ENCODE assay signal across 8 mouse cellular contexts in the genomic region with DNA sequence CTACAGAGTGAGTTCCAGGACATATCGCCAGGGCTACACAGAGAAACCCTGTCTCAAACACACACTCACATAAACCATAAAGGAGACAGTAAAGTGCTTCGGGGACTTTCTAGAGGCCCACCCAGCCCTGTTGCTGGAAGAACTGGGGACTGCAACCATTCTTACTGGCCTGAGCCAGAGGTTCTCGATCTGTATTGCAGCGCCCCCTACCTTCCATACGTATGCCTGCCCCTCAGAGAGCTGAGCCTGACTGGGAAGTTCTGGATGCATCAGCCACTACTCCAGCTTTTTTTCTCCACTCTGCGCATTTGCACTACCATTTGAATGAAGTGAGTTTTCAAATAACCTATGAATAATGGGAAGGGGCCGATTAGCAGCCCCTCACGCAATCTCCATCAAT. TPM values are rescaled to one million over a fixed set of nuclear protein-coding genes. Genes with fewer than 3 reads are reported as not detected.
DNase-seq lines count a peak whose midpoint lies in the region; ATAC-seq and TF ChIP-seq lines count a peak whose summit lies in the region.

No protein-coding gene starts in this region.

- H3K4me2 ChIP-seq in heart, embryonic 12.5 days: no peak overlapping the region
- H3K4me2 ChIP-seq in lung, embryonic 14.5 days: no peak overlapping the region
- no peak overlapping the region for H3K4me2 ChIP-seq in intestine, embryonic 16.5 days (ENCODE audit: low read depth, low read length)

- H3K27me3 ChIP-seq in heart, adult 2 months (ENCODE audit: control insufficient read depth, insufficient read depth, low read length): no peaks in the 10 kb centered on the region
- peaks cover 15% of the 10 kb centered on the region for H3K27me3 ChIP-seq in heart, embryonic 12.5 days (replicated peaks)
- no peaks in the 10 kb centered on the region for H3K27me3 ChIP-seq in lung, embryonic 14.5 days (ENCODE audit: insufficient read depth, low read length)
- H3K27me3 ChIP-seq in embryonic facial prominence, embryonic 10.5 days (replicated peaks; ENCODE audit: low read depth, poor library complexity, severe bottlenecking): 0 out of 2 replicates have a peak, but pooled peaks cover 4% of the 10 kb centered on the region
- no peaks in the 10 kb centered on the region for H3K27me3 ChIP-seq in intestine, embryonic 16.5 days (replicated peaks; ENCODE audit: control insufficient read depth, insufficient read depth, low read length)

- H3K79me2 ChIP-seq in heart, adult 2 months (replicated peaks; ENCODE audit: control insufficient read depth, insufficient read depth, low read length): no peaks in the 10 kb centered on the region

- peak; percentile 71 for TF ChIP-seq CTCF in heart, adult 2 months (IDR thresholded peaks at IDR 0.05)
- peak; percentile 81 for TF ChIP-seq CTCF in bone marrow, adult 2 months (IDR thresholded peaks at IDR 0.05; ENCODE audit: control insufficient read depth, insufficient read depth, low read length)
- peak; percentile 54 for TF ChIP-seq CTCF in lung, embryonic 14.5 days (IDR thresholded peaks at IDR 0.05; ENCODE audit: low read depth)

- WGBS in heart, adult 2 months: 61% methylated on average over 8 of the region's 8 CpGs
- 52% methylated on average over 8 of the region's 8 CpGs for WGBS in heart, embryonic 12.5 days
- WGBS in bone marrow, adult 2 months: 57% methylated on average over 8 of the region's 8 CpGs
- WGBS in lung, embryonic 14.5 days: 59% methylated on average over 8 of the region's 8 CpGs
- 62% methylated on average over 8 of the region's 8 CpGs for WGBS in embryonic facial prominence, embryonic 10.5 days
- 64% methylated on average over 8 of the region's 8 CpGs for WGBS in intestine, embryonic 16.5 days

- 0 out of 2 replicates have a peak, but pooled peaks have one; percentile 49 for TF ChIP-seq EP300 in heart, adult 2 months (IDR thresholded peaks at IDR 0.05; ENCODE audit: insufficient read depth, low read depth, low read length)

- peaks cover 3% of the 10 kb centered on the region; the same call in 1 of the 2 replicates for H3K36me3 ChIP-seq in heart, adult 2 months (ENCODE audit: control insufficient read depth, insufficient read depth, low read length)
- H3K36me3 ChIP-seq in heart, embryonic 12.5 days: no peaks in the 10 kb centered on the region
- no peaks in the 10 kb centered on the region for H3K36me3 ChIP-seq in lung, embryonic 14.5 days (ENCODE audit: insufficient read depth)
- H3K36me3 ChIP-seq in embryonic facial prominence, embryonic 10.5 days (replicated peaks): no peaks in the 10 kb centered on the region
- no peaks in the 10 kb centered on the region for H3K36me3 ChIP-seq in intestine, embryonic 16.5 days (ENCODE audit: control insufficient read depth, insufficient read depth, low read length)

- peak in 1 of 2 experiments; percentile 44 for DNase-seq in heart, adult 2 months
- DNase-seq in CD4-positive helper T cell, adult 2 months (ENCODE audit: low read depth, low spot score): peak; percentile 52
- peak; percentile 52 for DNase-seq in lung, embryonic 14.5 days
- DNase-seq in embryonic facial prominence, embryonic 10.5 days (ENCODE audit: low spot score): no peak
- DNase-seq in right cerebral cortex, postnatal 14 days: no peak

- no peak overlapping the region for H3K27ac ChIP-seq in heart, adult 2 months
- H3K27ac ChIP-seq in heart, embryonic 12.5 days (ENCODE audit: poor library complexity, severe bottlenecking): no peak overlapping the region
- H3K27ac ChIP-seq in bone marrow, adult 2 months (ENCODE audit: control insufficient read depth, insufficient read depth, low read depth, low read length, poor library complexity): no peak overlapping the region
- H3K27ac ChIP-seq in lung, embryonic 14.5 days (ENCODE audit: low read depth): no peak overlapping the region
- no peak overlapping the region for H3K27ac ChIP-seq in embryonic facial prominence, embryonic 10.5 days (replicated peaks)
- H3K27ac ChIP-seq in intestine, embryonic 16.5 days (ENCODE audit: low read length): no peak overlapping the region

- H3K9me3 ChIP-seq in heart, embryonic 12.5 days (replicated peaks): no peaks in the 10 kb centered on the region
- H3K9me3 ChIP-seq in lung, embryonic 14.5 days (ENCODE audit: low read depth, low read length): no peaks in the 10 kb centered on the region
- H3K9me3 ChIP-seq in embryonic facial prominence, embryonic 10.5 days: no peaks in the 10 kb centered on the region
- H3K9me3 ChIP-seq in intestine, embryonic 16.5 days (ENCODE audit: control insufficient read depth, low read length): no peaks in the 10 kb centered on the region

- ATAC-seq in heart, embryonic 12.5 days (ENCODE audit: insufficient number of reproducible peaks, low FRiP score): no peak
- no peak for ATAC-seq in lung, embryonic 14.5 days (ENCODE audit: insufficient read depth)
- ATAC-seq in intestine, embryonic 16.5 days: no peak

- TF ChIP-seq POLR2A in heart, adult 2 months (IDR thresholded peaks at IDR 0.05; ENCODE audit: insufficient read depth, low read depth, low read length): no peak
- TF ChIP-seq POLR2A in bone marrow, adult 2 months (IDR thresholded peaks at IDR 0.05; ENCODE audit: borderline replicate concordance, control insufficient read depth, low read depth, low read length): no peak

- peaks cover 7% of the 10 kb centered on the region for H3K4me1 ChIP-seq in heart, adult 2 months (ENCODE audit: control insufficient read depth, insufficient read depth, low read length)
- no peaks in the 10 kb centered on the region for H3K4me1 ChIP-seq in heart, embryonic 12.5 days (replicated peaks)
- H3K4me1 ChIP-seq in bone marrow, adult 2 months (ENCODE audit: control insufficient read depth, insufficient read depth, low read length): no peaks in the 10 kb centered on the region
- H3K4me1 ChIP-seq in lung, embryonic 14.5 days (ENCODE audit: insufficient read depth): no peaks in the 10 kb centered on the region
- H3K4me1 ChIP-seq in embryonic facial prominence, embryonic 10.5 days: no peaks in the 10 kb centered on the region
- no peaks in the 10 kb centered on the region for H3K4me1 ChIP-seq in intestine, embryonic 16.5 days (ENCODE audit: control insufficient read depth, insufficient read depth, low read length)

- H3K9ac ChIP-seq in heart, adult 2 months (ENCODE audit: low read depth, low read length): no peak overlapping the region
- H3K9ac ChIP-seq in heart, embryonic 12.5 days: no peak overlapping the region
- no peak overlapping the region for H3K9ac ChIP-seq in lung, embryonic 14.5 days
- H3K9ac ChIP-seq in intestine, embryonic 16.5 days (ENCODE audit: low read depth, low read length): no peak overlapping the region

- no peak overlapping the region for H3K4me3 ChIP-seq in heart, adult 2 months
- H3K4me3 ChIP-seq in heart, embryonic 12.5 days: no peak overlapping the region
- no peak overlapping the region for H3K4me3 ChIP-seq in bone marrow, adult 2 months (replicated peaks; ENCODE audit: control insufficient read depth, low read depth, low read length)
- no peak overlapping the region for H3K4me3 ChIP-seq in lung, embryonic 14.5 days (ENCODE audit: low read depth, low read length)
- no peak overlapping the region for H3K4me3 ChIP-seq in embryonic facial prominence, embryonic 10.5 days
- H3K4me3 ChIP-seq in intestine, embryonic 16.5 days (ENCODE audit: low read length): no peak overlapping the region

- intact Hi-C loops in heart, adult 2 months (cut with DNase I): no loop called here

RNA-seq across cellular contexts. Expression of gene Hmga1b, which starts 13.2 kb away (rescaled TPM):
- total RNA-seq in heart, adult 2 months (2021): 10 to 100 TPM; 24.5 to 31.4 TPM
- polyA plus RNA-seq in heart, adult 2 months (2012; rRNA removed): 0.57 and 1.4 TPM in 2 replicates
- 3.5 and 5.3 TPM in 2 replicates for polyA plus RNA-seq in heart, embryonic 12.5 days (2016; fragmentation: Nextera tagmentation; extraction: Ambion mirVana)
- 15.5 and 52.5 TPM in 2 replicates for polyA plus RNA-seq in bone marrow, adult 2 months (2011; ENCODE audit: insufficient read depth, insufficient read length, low replicate concordance, missing spikeins)
- polyA plus RNA-seq in lung, embryonic 14.5 days (2014; fragmentation: Nextera tagmentation; extraction: Ambion mirVana): 5.3 and 7.3 TPM in 2 replicates
- 10.5 and 11.6 TPM in 2 replicates for polyA plus RNA-seq in embryonic facial prominence, embryonic 10.5 days (2016; fragmentation: Nextera tagmentation; extraction: Ambion mirVana)
- polyA plus RNA-seq in intestine, embryonic 16.5 days (2015; fragmentation: Nextera tagmentation; extraction: Ambion mirVana): 5.9 and 7.6 TPM in 2 replicates

RNA-seq across cellular contexts. Expression of gene Cbr2, which starts 17.5 kb away (rescaled TPM):
- 10 to 100 TPM; 17.7 to 19.4 TPM for total RNA-seq in heart, adult 2 months (2021)
- polyA plus RNA-seq in heart, adult 2 months (2012; rRNA removed): 42.3 and 379 TPM in 2 replicates
- polyA plus RNA-seq in heart, embryonic 12.5 days (2016; fragmentation: Nextera tagmentation; extraction: Ambion mirVana): 1.1 and 1.9 TPM in 2 replicates
- 3.8 and 8.0 TPM in 2 replicates for polyA plus RNA-seq in bone marrow, adult 2 months (2011; ENCODE audit: insufficient read depth, insufficient read length, low replicate concordance, missing spikeins)
- 14.7 and 19.6 TPM in 2 replicates for polyA plus RNA-seq in lung, embryonic 14.5 days (2014; fragmentation: Nextera tagmentation; extraction: Ambion mirVana)
- 2.6 and 2.9 TPM in 2 replicates for polyA plus RNA-seq in embryonic facial prominence, embryonic 10.5 days (2016; fragmentation: Nextera tagmentation; extraction: Ambion mirVana)
- 1.7 and 2.3 TPM in 2 replicates for polyA plus RNA-seq in intestine, embryonic 16.5 days (2015; fragmentation: Nextera tagmentation; extraction: Ambion mirVana)

RNA-seq across cellular contexts. Expression of gene Dcxr, which starts 22.3 kb away (rescaled TPM):
- 10 to 100 TPM; 12.1 to 12.9 TPM for total RNA-seq in heart, adult 2 months (2021)
- 32.0 and 35.5 TPM in 2 replicates for polyA plus RNA-seq in heart, adult 2 months (2012; rRNA removed)
- polyA plus RNA-seq in heart, embryonic 12.5 days (2016; fragmentation: Nextera tagmentation; extraction: Ambion mirVana): 4.3 and 5.4 TPM in 2 replicates
- polyA plus RNA-seq in bone marrow, adult 2 months (2011; ENCODE audit: insufficient read depth, insufficient read length, low replicate concordance, missing spikeins): 7.4 and 9.4 TPM in 2 replicates
- 27.2 and 29.7 TPM in 2 replicates for polyA plus RNA-seq in lung, embryonic 14.5 days (2014; fragmentation: Nextera tagmentation; extraction: Ambion mirVana)
- 12.8 and 16.0 TPM in 2 replicates for polyA plus RNA-seq in embryonic facial prominence, embryonic 10.5 days (2016; fragmentation: Nextera tagmentation; extraction: Ambion mirVana)
- 56.0 and 65.0 TPM in 2 replicates for polyA plus RNA-seq in intestine, embryonic 16.5 days (2015; fragmentation: Nextera tagmentation; extraction: Ambion mirVana)

RNA-seq across cellular contexts. Expression of gene Rac3, which starts 28.2 kb away (rescaled TPM):
- under 1 TPM; 0.70 to 0.99 TPM for total RNA-seq in heart, adult 2 months (2021)
- polyA plus RNA-seq in heart, adult 2 months (2012; rRNA removed): 3.3 and 4.6 TPM in 2 replicates
- polyA plus RNA-seq in heart, embryonic 12.5 days (2016; fragmentation: Nextera tagmentation; extraction: Ambion mirVana): 7.6 and 8.4 TPM in 2 replicates
- 2.4 and 5.8 TPM in 2 replicates for polyA plus RNA-seq in bone marrow, adult 2 months (2011; ENCODE audit: insufficient read depth, insufficient read length, low replicate concordance, missing spikeins)
- 10.3 and 10.7 TPM in 2 replicates for polyA plus RNA-seq in lung, embryonic 14.5 days (2014; fragmentation: Nextera tagmentation; extraction: Ambion mirVana)
- polyA plus RNA-seq in embryonic facial prominence, embryonic 10.5 days (2016; fragmentation: Nextera tagmentation; extraction: Ambion mirVana): 27.2 and 31.2 TPM in 2 replicates
- polyA plus RNA-seq in intestine, embryonic 16.5 days (2015; fragmentation: Nextera tagmentation; extraction: Ambion mirVana): 30.4 and 31.2 TPM in 2 replicates

RNA-seq across cellular contexts. Expression of gene Rfng, which starts 34.6 kb away (rescaled TPM):
- total RNA-seq in heart, adult 2 months (2021): 10 to 100 TPM; 11.9 to 12.5 TPM
- 28.6 and 30.0 TPM in 2 replicates for polyA plus RNA-seq in heart, adult 2 months (2012; rRNA removed)
- polyA plus RNA-seq in heart, embryonic 12.5 days (2016; fragmentation: Nextera tagmentation; extraction: Ambion mirVana): 23.2 and 24.9 TPM in 2 replicates
- 9.1 and 19.9 TPM in 2 replicates for polyA plus RNA-seq in bone marrow, adult 2 months (2011; ENCODE audit: insufficient read depth, insufficient read length, low replicate concordance, missing spikeins)
- 33.0 and 34.0 TPM in 2 replicates for polyA plus RNA-seq in lung, embryonic 14.5 days (2014; fragmentation: Nextera tagmentation; extraction: Ambion mirVana)
- polyA plus RNA-seq in embryonic facial prominence, embryonic 10.5 days (2016; fragmentation: Nextera tagmentation; extraction: Ambion mirVana): 40.0 and 42.1 TPM in 2 replicates
- polyA plus RNA-seq in intestine, embryonic 16.5 days (2015; fragmentation: Nextera tagmentation; extraction: Ambion mirVana): 40.6 and 40.7 TPM in 2 replicates

Comparison
In these comparisons a context has a peak if more than half of its experiments do, and no peak if none do; other contexts are left out.
1. DNase-seq: peak in CD4-positive helper T cell, adult 2 months (single experiment) and lung, embryonic 14.5 days (single experiment); none in embryonic facial prominence, embryonic 10.5 days (single experiment) and right cerebral cortex, postnatal 14 days (single experiment).
2. Peak in every context shown above with its lines, with median percentiles within 50 percentile points of each other: CTCF ChIP-seq.